Mouse (Mus musculus) layer of hippocampus, adult 2 months (tissue): ENCODE data around the gene Ank3. TPM values are rescaled to one million over a fixed set of nuclear protein-coding genes. Genes with fewer than 3 reads are reported as not detected.

Experiments
- DNase-seq, 2 experiments: peaks; one replicate each; pipeline ENCODE4 v3.0.0; 2022; ENCODE audit warnings: low spot score in 2 of 2
- H3K27ac ChIP-seq: fragments of 200-600 bp; 2 replicates; pipeline ENCODE4 v1.8.1; 2022
- H3K4me3 ChIP-seq: fragments of 200-600 bp; 2 replicates; pipeline ENCODE4 v1.8.1; 2022; ENCODE audit warnings: mild to moderate bottlenecking
- CTCF ChIP-seq: fragments of 200-600 bp; conservative IDR thresholded peaks from 2 replicates; pipeline ENCODE4 v1.8.1; 2022; ENCODE audit warnings: antibody characterized with exemption, mild to moderate bottlenecking, moderate library complexity
- total RNA-seq, 2 experiments: library from RNA; stranded (reverse); gene quantifications; 2 replicates each; pipeline ENCODE4 v1.2.3; 2021

Ank3 gene
- total RNA-seq, 2 experiments from 2014 or later, result 474 to 477 TPM

- no peak overlapping the region for H3K4me3 ChIP-seq
- H3K27ac ChIP-seq, result no peak overlapping the region
- TF ChIP-seq CTCF, result peak; percentile 60
- peak in 1 of 2 experiments; percentile 4 for DNase-seq
Observed at GRCm38 (mm10) chr10:69640617-69641016, 242.0 kb downstream of the Ank3 start.

GRCm38 (mm10) chr10:69643481-69643880, 244.9 kb downstream of the Ank3 start:
- peak in 1 of 2 experiments; percentile 6 for DNase-seq
- no peak overlapping the region for H3K4me3 ChIP-seq
- TF ChIP-seq CTCF, result no peak
- H3K27ac ChIP-seq, result peak overlapping the region; percentile 46; the same call in 1 of the 2 replicates

GRCm38 (mm10) chr10:69643986-69644385, 245.4 kb downstream of the Ank3 start:
- H3K27ac ChIP-seq, result peak overlapping the region; percentile 46; the same call in 1 of the 2 replicates
- peak in 1 of 2 experiments; percentile 8 for DNase-seq
- no peak overlapping the region for H3K4me3 ChIP-seq
- no peak for TF ChIP-seq CTCF

GRCm38 (mm10) chr10:69645311-69645802, 246.8 kb downstream of the Ank3 start:
- peak in 1 of 2 experiments; percentile 7 for DNase-seq

GRCm38 (mm10) chr10:69645929-69646328, 247.4 kb downstream of the Ank3 start:
- DNase-seq, result peak in 1 of 2 experiments; percentile 7
- H3K27ac ChIP-seq, result no peak overlapping the region
- no peak for TF ChIP-seq CTCF
- no peak overlapping the region for H3K4me3 ChIP-seq

More at GRCm38 (mm10) chr10:69645311-69645802, 246.8 kb downstream of the Ank3 start:
- no peak for TF ChIP-seq CTCF
- H3K4me3 ChIP-seq, result no peak overlapping the region
- no peak overlapping the region for H3K27ac ChIP-seq

GRCm38 (mm10) chr10:69650074-69650473, 251.5 kb downstream of the Ank3 start:
- no peak for TF ChIP-seq CTCF
- no peak for DNase-seq
- H3K27ac ChIP-seq, result 0 out of 2 replicates have a peak overlapping the region, but pooled peaks have one; percentile 18
- no peak overlapping the region for H3K4me3 ChIP-seq

- TF ChIP-seq CTCF, result no peak
- H3K4me3 ChIP-seq, result no peak overlapping the region; the same call in 1 of the 2 replicates
- H3K27ac ChIP-seq, result peak overlapping the region; percentile 75
- no peak for DNase-seq
Observed at GRCm38 (mm10) chr10:69652660-69653059, 254.1 kb downstream of the Ank3 start.

GRCm38 (mm10) chr10:69653121-69653677, 254.6 kb downstream of the Ank3 start:
- Histone ChIP-seq H3K4me3 (no peak overlapping the region), H3K27ac (peak overlapping the region; percentile 75)
- DNase-seq, result no peak
- TF ChIP-seq CTCF, result no peak

GRCm38 (mm10) chr10:69654176-69654575, 255.6 kb downstream of the Ank3 start:
- no peak for DNase-seq
- H3K4me3 ChIP-seq, result no peak overlapping the region
- TF ChIP-seq CTCF, result peak; percentile 48
- H3K27ac ChIP-seq, result no peak overlapping the region; the same call in 1 of the 2 replicates

GRCm38 (mm10) chr10:69654866-69655633, 256.5 kb downstream of the Ank3 start:
- Histone ChIP-seq H3K4me3 (no peak overlapping the region), H3K27ac (no peak overlapping the region)
- DNase-seq, result peak; percentile 73 to 88
- TF ChIP-seq CTCF, result peak; percentile 91

GRCm38 (mm10) chr10:69656321-69656720, 257.7 kb downstream of the Ank3 start:
- TF ChIP-seq CTCF, result peak; percentile 87
- DNase-seq, result peak; percentile 56 to 68
- H3K27ac ChIP-seq, result no peak overlapping the region; the same call in 1 of the 2 replicates
- no peak overlapping the region for H3K4me3 ChIP-seq

GRCm38 (mm10) chr10:69659818-69660217, 261.2 kb downstream of the Ank3 start:
- DNase-seq, result no peak
- no peak for TF ChIP-seq CTCF
- Histone ChIP-seq H3K27ac (no peak overlapping the region), H3K4me3 (no peak overlapping the region)

- peak; percentile 82 to 86 for DNase-seq
- peak; percentile 90 for TF ChIP-seq CTCF
Observed at GRCm38 (mm10) chr10:69662338-69662737, 263.8 kb downstream of the Ank3 start.

GRCm38 (mm10) chr10:69667482-69667881, 268.9 kb downstream of the Ank3 start:
- H3K4me3 ChIP-seq, result no peak overlapping the region
- no peak for DNase-seq
- TF ChIP-seq CTCF, result no peak
- no peak overlapping the region for H3K27ac ChIP-seq

More at GRCm38 (mm10) chr10:69662338-69662737, 263.8 kb downstream of the Ank3 start:
- no peak overlapping the region for H3K4me3 ChIP-seq
- H3K27ac ChIP-seq, result no peak overlapping the region
